Mouse (Mus musculus): ENCODE measurements around the gene Ttll7.

Ttll7 gene

DNA sequence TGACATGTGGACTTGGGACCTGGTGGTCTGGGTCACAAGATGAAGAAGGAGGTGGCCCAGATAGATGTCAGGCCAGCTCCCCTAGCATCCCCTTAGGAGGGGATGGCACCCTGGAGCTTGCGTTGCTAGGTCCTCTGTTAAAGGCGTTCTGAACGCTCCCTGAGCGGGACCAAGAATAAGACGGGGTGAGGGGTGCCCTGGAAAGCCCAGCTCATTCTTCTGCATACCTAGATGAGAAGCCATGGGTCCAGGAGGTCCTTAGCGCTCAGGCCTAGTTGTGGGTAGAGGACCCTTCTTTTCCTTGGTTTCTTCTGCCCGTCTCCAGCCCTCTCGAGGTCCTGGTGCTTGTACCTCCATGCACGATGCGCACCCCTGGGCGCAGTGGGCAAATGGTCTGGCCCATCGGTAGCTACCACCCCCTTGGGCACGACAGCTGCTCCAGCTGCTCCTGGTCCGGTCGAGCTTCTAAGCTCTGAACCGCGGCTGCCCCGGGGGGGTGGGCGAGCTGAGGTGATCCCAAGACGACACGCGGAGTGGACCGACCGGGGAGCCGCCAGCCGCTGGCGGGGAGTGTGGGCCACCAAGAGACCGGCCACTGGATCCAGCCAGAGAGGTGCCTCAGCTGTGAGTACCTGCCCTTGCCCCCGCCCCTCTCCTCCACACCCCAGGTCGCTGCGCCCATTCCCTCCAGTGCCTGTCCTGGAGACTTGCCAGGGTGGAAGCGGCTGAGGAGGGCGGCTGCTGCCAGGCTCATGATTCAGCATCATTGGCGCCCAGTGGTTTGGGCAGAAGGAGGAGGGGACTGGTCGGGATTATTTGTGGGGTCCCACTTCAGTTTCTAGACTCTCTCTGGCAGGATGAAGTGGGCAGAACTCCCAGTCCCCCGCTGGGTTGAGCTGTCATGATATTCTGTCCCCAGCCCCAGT is at the start of gene Ttll7:
Gene Ttll7, plus strand, starts transcription at position 402 of the 926 bp plus-strand sequence.
- DNase-seq (ENCODE audit: low spot score in 2 of 2), result peak; percentile 71 to 73

DNA sequence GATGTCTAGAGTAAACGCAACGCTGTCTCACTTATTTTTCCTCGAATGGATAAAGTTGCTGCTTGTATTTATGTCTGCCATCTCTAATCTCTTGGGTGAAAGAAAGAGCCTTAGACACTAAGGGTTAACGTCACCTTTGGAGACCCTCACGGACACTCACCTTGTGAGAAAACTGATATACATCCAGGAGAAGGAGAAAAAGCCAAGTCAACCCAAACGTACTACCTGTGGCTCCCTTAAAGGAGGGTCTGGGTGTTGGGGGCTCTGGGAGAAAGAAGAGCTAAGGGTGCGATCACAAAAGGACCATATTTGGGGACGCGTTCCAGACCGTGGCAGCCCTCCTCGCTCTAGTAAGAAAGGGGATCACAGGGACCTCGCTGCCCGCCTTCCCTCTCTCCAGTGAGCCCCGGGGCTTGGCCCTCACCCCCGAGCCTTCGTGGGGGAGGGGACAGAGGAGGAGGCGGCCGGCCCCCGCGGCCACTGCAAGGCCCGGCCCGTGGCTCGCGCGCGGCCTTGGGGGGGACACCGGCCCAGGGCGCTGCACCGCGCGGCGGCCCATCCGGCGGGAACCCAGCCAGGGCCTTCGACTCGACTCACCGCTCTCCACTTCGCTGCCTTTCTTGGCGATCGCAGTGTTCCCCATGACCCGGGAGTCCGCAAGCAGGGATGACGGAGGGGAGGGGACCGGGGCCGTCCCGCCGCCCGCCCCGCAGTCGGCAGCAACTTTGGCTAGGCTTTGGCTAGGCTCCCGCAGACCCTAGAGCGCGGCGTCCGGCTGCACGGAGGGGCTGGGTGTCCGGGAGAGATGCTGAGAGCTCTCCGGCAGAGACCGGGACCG is 39.9 kb upstream of the Ttll7 start:
- peak in 1 of 2 experiments; percentile 6 for DNase-seq (ENCODE audit: low spot score in 2 of 2)

DNA sequence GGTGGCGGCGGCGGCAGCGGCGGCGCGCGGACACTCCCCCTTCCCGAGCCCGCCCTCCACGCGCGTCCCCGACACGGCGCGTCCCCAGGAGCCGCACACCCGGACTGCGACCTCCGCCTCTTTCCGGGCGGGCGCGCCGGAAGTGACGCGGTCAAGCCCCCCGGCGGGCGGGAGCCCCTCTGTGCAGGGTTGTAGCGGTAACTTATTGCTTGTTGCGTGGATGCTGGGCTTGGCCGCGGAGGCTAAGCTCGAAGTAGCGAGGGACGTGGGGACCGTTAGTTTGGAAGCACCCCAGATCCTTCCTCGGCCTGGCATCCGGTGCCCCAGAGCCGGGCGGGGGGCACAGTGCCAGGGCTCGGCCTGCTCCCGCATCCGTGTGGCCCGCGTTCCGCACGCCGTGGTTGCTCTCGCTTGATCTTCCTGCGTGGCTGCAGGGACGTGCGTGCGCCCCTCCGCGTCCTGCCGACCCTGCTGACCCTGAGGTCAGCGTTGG is 39.2 kb upstream of the Ttll7 start, which contains the start of gene Prkacb:
Gene Prkacb, minus strand, starts transcription at position 90 of the 493 bp plus-strand sequence.
- peak; percentile 83 to 88 for DNase-seq (ENCODE audit: low spot score in 2 of 2)

DNA sequence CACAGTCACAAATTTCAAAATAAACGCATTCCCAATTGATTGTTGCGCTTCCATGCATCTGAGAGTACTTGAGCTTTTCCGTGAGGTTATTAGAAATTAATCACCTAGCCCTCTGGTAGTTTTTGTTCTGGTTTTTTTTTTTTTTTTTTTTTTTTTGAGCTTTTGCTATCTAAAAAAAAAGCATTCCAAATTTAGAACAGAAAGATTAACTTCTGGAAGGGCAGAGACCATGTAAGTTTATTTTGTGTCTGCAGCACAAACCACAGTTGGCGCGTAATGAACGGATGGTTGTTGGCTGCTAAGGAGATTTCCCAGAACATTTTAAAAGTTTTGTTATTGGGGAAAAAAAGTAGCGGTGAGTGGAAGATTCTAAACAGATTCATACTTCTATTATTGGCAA is 38.5 kb upstream of the Ttll7 start:
- no peak for DNase-seq (ENCODE audit: low spot score in 2 of 2)

DNA sequence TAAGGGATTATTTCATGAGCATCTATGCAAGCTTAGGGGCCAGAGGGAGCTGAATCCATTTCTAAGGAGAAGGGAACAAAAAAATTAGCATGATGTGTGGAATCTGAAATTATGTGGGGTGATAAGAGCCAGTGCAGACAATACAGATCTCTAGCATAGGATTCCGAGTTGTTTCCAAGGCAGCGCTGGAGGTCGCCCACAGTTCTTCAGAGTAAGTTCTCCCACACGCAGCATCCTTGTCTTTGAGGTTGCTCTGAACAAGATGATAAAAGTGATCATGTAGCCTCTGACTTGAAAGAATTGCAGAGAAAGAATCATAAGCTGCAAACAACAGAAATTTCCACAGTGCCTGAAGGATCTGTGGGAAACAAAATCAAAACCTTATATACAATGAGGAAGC is 31.4 kb upstream of the Ttll7 start:
- no peak for DNase-seq (ENCODE audit: low spot score in 2 of 2)

DNA sequence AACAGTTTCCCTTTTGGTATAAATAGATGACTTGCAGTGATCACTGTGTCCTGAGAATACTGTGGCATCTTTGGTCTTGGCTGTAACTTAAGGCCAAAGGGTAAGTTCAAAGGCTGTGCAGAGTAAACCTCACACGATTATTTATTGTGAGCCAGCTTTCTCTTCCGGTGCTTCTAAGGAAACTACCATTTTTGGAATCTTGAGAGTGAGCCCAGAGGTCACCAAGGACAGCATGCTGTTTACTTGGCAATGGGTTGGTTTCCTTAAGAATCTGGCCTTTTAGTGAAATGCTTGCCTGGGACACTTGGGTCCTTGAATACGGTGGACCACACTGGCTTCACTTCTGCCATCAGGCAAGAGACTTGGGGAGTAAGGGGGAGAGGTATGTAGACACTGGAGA is 9.4 kb upstream of the Ttll7 start:
- no peak for DNase-seq (ENCODE audit: low spot score in 2 of 2)

DNA sequence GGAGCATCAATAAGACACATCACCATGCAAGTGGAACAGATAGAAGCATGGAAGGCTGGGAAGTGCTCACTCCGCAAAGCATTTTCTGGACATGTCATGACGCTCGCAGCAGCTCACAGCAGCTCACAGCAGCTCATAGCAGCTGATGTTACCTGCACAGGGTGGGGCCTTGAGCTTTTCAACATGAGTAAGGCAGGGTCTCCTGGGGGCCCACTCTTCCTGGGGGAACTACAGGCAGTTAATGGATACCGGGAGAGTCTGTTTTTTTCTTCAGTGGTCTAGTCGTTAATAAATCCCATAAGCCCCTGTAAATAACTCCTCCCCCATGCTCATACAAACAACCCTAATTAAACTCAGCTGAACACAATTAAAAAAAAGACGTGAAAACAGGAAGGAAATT is 8.7 kb upstream of the Ttll7 start:
- DNase-seq (ENCODE audit: low spot score in 2 of 2), result no peak

DNA sequence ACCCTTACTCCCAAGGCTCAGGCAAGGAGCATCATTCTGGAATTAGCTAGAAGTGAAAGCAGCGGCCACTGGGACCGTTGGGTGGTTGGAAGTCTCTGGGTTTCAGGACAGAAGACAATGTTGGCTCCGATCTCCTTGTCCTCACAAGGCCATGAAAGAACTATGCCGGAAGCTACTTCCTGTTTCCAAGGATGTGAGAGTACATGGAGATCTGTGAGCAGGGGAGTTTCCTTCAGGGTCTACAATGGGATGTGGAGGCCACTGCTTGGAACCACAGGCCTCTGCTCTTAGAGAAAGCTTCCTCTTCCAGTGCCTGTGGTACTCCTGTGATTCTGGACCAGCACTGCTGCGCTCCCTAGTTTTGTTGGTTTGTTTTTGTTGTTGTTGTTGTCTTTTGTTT is 5.9 kb upstream of the Ttll7 start:
- no peak for DNase-seq (ENCODE audit: low spot score in 2 of 2)

DNA sequence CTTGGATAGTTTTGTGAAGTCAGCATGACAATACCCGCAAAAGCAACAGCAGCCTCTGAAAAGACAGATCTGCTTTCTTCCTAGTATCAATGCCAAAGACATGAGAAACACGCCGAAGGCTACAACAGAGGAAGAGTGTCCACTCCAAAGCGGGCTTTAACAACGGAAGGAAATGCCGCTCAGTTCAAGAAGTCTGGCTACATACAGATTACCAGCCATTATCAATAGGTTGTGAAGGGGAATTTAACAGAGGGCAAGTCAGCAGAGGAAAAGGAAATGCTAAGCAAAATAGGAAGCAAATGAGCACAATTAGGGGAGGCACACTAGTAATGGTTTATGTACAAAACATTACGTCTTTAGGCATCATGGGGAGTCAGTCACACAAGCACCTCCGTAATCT is 4.1 kb upstream of the Ttll7 start:
- no peak for DNase-seq (ENCODE audit: low spot score in 2 of 2)

DNA sequence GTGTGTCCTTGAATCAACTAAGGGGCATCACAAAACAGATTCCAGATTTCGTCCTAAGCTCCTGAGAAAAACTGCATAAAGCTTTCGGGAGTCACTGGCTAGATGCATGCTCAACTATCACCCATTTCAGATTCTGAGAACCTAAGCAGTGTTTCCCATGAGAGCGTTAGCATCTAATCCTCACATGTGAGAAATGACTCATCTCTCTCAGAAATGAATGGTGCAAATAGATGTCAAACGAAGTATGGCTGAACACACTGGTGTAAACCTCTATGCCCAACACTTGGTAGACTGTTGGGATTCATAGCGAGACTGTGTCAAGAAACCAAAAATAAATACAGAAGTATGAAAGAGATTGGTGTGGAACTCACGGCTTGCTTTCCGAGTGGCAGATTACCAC is 2.8 kb upstream of the Ttll7 start:
- DNase-seq (ENCODE audit: low spot score in 2 of 2), result no peak

DNA sequence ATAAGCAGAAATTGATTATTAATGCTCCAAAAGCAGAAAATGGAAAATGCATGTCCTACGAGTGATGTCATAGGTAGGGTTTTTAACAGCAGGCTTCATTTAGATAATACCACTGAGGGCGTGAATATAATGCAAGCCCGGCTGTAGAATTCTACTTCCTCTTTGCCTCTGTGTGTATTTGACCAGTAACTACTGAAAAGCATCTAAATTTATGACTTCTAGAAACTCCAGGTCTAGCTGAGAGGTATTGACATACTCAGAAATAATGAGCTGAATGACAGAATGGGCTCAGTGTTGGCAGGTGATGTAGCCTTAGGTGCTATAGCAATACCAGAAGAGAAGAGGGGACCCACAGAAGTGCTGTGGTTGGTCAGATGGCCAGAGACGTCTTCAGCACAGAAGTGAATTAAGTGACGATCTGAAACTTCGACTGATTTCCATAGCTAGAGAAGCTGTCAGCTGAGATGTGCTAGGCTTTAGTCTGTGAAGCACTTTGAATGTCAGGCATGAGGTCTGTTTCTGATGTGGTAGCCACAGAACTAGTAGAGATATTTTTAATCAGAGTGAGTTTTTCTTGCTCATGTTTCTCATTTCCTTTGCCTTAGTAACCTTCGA is 2.4 kb downstream of the Ttll7 start:
- DNase-seq (ENCODE audit: low spot score in 2 of 2), result no peak

DNA sequence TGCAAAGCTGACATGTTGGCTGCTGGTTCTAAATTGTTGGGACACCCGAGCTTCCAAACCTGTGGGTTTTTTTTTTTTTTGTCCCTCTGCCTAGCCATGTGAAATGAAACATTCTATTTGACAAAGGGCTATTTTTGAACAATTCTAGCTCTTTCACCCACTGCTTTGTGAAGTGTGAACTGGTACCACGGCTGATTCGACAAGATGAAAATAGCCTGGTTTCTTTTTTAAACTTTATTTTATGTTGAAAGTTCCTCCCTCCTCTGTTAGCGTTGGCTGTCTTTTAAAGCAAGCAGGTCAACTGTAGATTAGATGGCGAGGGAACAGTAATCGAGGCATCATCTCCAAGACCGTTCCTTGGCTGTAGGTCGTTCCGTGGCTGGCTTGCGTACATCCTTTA is 5.2 kb downstream of the Ttll7 start:
- DNase-seq (ENCODE audit: low spot score in 2 of 2), result no peak

DNA sequence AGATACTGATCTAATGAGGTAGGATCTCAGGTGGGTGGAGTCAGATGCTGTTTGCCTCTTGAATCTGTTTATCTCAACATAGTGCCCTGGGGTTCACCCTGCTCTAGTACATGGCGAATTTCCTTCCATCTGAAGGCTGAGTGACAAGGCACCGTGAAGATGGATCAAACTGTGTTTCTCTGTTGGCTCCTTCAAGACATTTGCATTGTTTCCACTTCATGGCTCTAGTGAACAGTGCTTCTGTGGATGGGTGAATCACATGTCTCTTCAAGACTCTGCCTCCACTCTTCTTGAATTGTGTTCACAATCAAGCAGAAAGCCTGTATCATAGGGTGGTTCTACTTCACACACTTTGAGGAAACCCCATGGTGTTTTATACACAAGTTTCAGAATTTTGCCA is 8.1 kb downstream of the Ttll7 start:
- DNase-seq (ENCODE audit: low spot score in 2 of 2), result no peak

DNA sequence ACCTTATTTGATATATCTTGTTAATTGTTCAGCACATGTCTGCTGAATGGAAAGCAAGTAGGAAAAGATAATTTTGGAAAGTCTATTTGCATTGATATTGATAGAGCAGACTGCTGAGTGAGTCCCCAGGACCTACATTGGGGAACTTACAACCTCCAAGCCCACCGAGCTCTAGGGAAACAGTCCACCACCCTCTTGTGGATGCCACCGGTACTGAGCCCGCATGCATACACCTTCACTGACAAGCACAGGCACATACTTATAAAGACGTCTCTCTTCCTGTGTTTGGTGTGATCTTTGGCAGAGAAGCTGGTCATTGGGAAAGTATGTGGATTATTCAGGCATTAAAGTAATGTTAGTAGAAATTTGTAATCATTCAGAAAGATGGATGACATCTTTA is 14.4 kb downstream of the Ttll7 start:
- DNase-seq (ENCODE audit: low spot score in 2 of 2), result no peak

DNA sequence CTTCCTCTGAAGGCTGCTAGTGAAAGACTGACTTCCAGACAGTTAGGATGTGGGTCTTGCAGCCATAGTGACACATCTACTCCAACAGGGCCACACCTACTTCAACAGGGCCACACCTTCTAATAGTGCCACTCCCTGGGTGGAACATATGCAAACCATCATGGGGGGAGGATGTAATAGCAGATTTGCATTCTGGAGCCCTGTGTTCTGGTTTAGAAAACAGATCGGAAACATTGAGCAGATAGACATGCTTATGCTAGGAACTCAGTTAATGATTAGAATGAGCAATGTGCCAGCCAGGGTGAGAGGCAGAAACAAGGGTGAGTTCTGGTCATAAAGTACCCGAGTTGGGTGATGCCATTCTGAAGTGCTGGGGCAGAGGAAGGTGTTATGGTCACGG is 19.8 kb downstream of the Ttll7 start:
- DNase-seq (ENCODE audit: low spot score in 2 of 2), result no peak

DNA sequence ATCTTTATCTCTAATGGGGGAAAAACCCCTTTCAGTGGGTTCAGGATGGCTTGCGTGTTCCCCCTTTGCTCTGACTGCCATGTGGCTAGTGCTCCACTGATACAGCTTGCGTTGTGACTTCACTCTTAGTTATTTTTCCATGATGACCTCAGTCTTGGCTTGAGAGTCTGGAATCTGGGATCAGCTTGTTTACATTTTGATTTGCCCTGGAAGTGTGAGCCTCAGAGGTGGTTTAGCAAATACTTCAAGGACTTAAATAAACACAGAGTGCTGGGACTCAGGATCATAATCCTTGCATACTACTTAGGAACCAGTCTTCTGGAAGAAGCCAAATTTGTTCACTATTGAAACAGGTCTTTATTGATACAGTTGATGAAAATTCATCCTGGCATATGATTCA is 23.8 kb downstream of the Ttll7 start:
- no peak for DNase-seq (ENCODE audit: low spot score in 2 of 2)

DNA sequence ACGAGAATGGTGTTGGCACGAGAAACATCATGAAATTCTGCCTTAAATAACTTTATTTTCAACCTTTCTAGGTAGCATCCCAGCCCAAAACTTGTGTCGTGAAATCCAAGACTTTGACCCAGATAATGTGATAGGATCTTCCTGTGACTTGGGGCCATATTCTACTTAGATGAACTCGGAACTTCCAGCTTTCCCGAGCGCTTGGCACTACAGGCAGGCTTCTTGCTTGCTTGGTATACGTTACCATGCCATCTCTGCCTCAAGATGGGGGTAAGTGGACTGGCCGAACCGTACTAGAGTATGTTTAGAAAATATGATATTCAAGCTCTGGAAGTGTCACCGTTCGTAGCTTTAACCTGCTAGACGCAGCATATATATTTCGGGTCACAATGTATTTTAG is 41.8 kb downstream of the Ttll7 start:
- DNase-seq (ENCODE audit: low spot score in 2 of 2), result no peak

DNA sequence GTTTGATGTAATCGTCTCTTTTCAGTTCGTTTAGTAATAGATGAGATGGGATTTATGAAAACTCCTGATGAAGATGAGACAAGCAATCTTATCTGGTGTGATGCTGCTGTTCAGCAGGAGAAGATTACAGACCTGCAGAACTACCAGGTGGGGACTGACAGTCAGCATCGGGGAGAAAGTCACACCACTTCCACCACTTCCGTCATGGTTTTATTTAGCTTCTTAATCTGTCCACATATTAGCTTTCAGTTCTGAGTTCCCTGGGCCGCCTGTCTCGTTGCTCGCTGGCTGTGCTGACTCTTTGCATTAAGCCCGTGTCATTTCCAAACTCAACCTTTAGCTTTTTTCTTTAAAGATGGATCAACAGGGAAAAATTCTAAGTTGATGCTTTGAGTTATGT is 44.4 kb downstream of the Ttll7 start:
- no peak for DNase-seq (ENCODE audit: low spot score in 2 of 2)

DNA sequence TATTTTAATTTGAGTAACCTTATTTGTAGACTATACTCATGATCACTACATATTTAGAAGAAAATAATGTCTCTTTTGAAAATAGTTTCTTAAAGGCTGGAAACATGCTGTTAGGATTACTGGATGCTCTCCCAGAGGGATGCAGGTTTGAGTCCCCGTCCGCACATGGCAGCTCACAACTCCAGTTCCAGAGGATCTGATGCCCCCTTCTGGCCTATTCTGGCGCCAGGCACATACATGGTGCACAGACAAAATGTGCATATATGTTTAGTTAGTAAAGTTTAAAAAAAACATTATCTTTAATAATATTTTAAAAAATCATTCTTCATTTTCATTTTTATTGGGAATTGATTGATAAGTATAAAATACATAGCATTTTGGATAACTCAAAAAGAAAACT is 47.9 kb downstream of the Ttll7 start:
- no peak for DNase-seq (ENCODE audit: low spot score in 2 of 2)

DNA sequence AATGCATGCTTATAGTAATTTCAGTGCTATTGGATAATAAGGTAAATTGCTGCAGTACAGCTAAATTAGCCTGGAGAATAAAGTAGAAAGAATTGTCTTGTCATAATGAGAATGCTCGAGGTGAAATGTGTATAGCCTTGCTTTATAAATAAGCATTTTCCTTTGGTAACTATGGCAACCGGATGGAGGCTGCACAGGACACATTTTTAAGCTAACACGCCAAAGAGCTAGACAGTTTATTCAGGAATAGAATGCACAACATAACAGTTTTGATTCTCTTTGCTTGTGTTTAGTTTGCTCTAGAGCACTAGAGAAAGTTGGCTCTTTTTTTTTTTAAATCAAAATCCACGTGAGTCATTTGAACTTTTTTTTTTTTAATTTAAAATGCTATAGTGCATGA is 49.6 kb downstream of the Ttll7 start:
- no peak for DNase-seq (ENCODE audit: low spot score in 2 of 2)

DNA sequence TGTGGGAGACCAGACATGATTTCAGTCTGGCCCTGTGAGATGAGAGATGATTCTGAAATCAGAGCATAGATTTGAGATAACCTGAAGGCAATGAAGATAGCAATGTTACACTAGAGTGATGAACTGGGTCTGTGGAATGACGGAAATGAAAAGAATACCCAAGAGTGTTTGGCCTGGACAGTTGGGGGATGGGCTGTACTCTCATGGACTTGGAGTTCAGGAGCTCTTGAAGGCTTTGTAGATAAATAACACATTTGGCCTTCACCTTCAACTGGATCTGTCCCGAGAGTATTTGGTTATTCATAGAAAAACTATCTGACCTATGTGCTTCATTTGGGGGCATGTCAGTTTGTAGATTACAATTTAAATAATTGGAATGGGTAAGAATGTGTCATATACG is 53.4 kb downstream of the Ttll7 start:
- DNase-seq (ENCODE audit: low spot score in 2 of 2), result no peak

DNA sequence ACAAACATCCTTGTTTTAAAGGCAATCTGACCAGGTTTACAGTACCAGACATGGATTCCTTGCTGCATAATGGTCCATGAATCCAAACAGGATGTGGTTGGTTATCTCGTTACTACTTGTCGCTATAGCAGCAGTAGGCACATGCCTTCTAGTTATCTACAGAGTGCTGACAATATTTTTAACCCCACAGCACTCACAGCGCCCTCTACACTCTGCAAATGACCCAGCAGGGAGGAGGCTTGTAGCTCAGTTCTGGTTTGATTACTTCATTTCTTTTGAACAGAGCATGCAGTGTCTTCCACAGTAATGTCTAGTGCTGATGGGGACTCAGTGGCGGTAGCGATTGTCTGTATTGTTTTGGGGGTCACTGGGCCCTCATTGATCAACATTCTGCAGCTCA is 56.8 kb downstream of the Ttll7 start:
- DNase-seq (ENCODE audit: low spot score in 2 of 2), result no peak

Measured in urinary bladder, postnatal 36 days (tissue).